Mouse (Mus musculus) gastrocnemius, adult 8-10 months (tissue): ENCODE measurements around the gene Tmem205. TPM values are rescaled to one million over a fixed set of nuclear protein-coding genes. Genes with fewer than 3 reads are reported as not detected.

Experiments
- DNase-seq, 2 experiments: peaks; one replicate each; pipeline ENCODE4 v3.0.0; 2022; ENCODE audit warnings: low spot score in 2 of 2
- total RNA-seq, 4 experiments: library from RNA; stranded (reverse); gene quantifications; 2 replicates each; pipeline ENCODE4 v1.2.4; 2022

Gene Tmem205
- total RNA-seq, 4 experiments from 2014 or later: 11.1 to 13.9 (median 13.1) TPM

DNA sequence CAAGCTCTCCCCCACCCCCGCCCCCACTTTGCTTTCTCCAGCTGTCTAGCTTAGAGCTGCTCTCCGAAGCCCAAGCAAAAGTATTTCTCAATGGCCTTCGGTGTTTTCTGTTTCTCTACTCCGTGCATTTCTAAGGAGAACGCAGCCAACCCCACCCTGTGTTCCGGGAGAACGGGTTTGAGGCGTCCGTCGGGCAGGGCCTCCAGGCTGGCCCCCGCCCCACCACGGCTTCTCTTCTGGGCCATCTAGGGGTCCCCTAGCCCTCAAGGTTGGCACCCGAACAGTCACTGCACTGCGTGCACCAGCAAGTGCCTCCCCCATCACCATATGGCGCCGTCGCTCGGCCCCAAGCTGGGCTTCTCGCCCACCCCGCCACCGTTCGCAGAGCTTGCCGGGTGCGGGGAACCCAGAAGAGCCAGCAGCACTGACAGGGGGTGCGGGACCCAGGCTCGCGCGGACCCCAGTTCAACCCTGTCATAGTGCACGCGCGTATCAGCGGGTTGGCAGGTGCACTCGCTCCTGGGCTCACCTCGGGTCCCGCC is 9.8 kb downstream of the Tmem205 start:
- DNase-seq: peak in 1 of 2 experiments; percentile 10

DNA sequence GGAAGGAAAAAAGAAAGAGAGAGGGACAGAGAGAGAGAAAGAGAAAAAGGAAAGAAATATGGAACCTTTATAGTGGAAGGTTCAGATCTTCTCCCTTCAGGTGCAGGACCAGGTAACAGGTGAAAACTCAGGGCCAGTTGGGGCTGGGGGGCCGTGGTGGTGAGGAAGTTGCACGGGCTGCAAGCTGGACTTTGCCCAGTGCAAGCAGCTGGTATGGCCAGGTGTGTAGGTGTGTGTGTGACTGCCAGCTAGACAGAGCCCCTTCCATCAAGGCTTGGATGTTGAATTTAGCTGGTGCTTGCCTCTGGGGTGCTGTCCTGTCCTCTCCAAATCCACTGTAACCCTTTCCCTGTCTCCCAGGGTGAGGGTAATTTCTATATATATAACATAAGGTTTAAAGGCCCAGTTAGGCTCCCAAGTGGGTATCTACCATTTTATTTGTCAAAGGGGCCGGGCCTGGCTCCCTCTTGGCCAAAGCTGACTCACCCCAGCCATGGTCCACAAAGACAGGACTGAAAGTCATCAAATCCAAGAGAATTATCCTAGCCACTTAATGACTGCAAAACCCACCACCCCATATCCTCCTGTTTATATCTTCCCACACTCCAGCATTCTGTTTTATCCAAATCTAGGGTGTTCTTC is 10.4 kb downstream of the Tmem205 start:
- no peak for DNase-seq

DNA sequence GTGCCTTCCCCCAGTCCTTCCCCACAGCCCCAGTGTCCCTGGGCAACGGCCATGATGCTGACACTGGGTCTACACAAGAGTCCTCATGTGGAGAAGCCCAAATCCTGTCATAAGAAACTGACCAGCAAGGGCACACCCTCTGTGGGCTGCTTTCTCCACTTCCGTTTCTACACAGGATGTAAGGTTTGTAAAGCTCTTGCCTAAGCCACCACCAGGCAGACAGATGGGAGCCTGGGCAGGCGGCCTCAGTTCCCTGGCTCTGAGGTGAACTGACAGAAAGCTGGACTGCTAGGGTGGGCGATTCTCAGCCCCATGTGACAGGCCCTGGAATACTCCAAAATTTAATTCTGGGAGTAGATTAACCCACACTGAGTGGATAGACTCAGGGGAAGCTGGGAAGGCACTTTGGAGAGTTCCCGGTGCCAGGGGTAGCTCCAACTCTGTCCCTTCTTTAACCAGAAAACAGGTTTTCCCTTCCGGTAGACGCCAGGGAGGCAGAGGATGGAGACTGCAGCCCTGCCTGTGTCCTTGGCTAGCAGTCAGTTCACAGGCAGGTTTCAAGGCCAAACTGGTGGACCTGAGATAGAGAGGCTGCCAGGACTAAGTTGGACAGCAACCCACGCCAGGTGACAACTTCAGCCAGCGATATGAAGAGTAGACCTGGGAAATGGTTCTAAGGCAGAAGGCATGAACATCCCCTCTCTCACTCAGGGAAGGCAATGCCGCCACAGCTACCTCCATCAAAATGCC is 17.7 kb downstream of the Tmem205 start:
- no peak for DNase-seq

DNA sequence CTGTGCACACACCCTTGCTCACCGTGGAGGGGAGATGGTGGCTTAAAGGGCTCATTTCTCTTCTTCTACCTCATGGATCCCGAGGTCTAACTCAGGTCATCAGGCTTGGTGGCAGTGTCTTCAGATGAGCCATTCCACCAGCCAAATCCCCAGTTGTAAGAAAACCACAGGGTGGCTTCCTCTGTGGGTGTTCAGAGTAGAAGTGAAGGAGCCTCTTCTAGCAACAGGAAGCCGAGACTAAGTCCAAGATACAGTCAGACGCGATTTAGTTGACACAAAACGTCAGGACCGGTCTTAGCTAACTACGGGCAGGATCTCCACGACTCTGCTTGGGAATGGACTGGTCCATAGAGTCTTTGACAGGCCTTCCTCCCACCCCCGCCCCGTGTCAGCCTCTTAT is 19.1 kb downstream of the Tmem205 start:
- DNase-seq: no peak

DNA sequence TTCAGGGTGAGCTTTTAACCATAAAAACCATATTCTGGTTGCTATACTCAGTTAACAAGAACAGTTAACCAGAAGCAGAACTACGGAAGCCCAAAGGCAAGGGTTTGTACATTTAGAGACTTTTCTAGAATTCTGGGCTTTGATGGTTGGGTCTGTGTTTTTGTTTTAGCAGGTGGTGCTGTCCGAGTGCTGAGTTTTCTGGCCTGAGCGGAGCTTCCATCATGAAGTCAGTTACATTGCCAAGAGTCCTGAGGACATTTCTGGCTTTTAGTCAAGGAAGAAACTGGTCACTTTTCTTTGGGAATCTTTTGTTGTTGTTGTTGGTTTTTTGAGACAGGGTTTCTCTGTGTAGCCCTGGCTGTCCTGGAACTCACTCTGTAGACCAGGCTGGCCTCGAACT is 23.3 kb downstream of the Tmem205 start:
- no peak for DNase-seq

DNA sequence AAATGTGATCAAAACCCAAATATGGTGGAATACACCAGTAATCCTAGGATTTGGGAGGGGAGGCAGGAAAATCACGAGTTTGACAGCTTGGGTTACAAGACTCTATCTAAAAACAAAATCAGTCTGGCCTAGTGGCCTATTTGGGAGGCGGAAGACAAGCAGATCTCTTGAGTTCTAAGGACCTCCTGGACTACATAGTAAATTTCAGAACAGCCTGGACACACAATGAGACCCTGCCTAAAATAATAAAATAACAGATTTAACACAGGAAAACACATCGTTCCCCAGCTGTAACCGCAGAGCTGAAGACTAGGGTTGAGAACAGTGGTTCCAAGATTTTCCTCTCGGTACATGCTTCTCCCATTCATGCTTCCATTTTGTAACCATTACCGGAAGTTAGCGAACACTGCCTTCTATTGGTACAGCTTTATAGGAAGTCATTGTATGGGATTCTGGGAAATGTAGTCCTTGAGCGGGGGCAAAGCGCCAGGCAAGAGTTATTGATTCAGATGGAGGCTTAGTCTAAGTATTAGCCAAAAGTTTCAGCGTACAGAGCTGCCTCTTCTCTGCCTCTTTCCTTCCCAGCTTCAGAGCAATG is 26.0 kb downstream of the Tmem205 start:
- DNase-seq: peak; percentile 20 to 52

DNA sequence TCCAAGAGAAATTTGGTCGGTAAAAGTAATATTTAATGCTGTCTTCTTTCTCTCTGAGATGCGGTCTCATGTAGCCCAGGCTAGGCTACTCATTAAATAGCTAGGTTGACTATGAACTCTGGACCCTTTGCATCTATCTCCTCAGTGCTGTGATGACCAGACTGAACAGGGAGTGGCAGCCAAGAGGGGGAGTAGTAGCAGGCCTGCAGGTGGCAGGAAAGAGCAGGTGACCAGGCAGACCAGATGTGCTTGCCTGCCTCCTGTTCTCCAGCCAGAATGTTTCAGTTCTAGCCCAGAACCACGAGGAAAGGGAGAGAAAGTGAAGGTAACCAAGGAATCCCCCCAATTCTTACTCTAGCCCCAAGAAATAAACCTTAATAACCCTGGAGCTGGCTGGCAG is 38.1 kb downstream of the Tmem205 start:
- no peak for DNase-seq

DNA sequence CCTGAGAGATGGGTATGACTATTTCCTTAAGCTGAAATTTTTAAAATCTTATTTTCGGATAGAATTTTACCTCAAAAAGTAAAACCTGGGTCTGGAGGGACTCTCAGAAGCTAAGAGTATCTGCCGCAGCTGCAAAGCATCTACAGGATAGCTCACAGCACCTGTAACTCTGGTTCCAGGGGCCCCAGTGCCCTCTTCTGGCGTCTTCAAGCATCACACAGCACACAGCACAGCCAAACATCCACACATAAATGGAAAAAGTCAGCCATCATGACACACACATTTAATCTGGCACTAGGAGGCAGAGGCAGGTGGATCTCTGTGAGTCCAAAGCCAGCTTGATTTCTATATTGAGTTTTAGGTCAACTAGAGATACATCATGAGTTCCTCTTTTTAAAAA is 50.8 kb downstream of the Tmem205 start:
- DNase-seq: no peak

DNA sequence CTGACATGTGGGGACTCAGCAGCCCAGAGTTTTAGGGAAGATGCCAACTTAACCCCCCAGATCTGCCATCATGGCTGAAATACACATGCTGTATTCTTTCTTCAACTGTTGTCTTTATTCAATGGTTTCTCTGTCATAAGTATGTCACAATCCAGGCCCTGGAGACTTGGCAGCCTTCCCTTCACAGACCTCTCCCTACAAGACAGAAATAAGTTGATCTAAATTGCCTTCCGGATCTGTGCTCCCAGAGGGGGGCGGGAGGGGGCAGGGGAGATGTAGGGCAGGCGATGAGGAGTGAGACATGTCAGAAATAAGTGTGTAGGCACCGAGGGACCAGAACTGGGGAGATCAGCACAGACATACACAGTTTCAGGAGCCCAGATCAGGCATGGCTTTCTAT is 55.2 kb downstream of the Tmem205 start:
- no peak for DNase-seq

Other genes starting within 250 kb of the Tmem205 start
- 1 to 10 TPM; 2.9 to 3.6 (median 3.2) TPM for gene Ldlr, start 204.1 kb downstream of the Tmem205 start, total RNA-seq
- gene Spc24, start 167.3 kb downstream of the Tmem205 start, total RNA-seq: 1 to 10 TPM; 1.5 to 3.3 (median 1.7) TPM
- gene Kank2, start 128.8 kb downstream of the Tmem205 start, total RNA-seq: 10 to 100 TPM; 13.0 to 15.2 (median 14.2) TPM
- not detected for gene Angptl8, start 92.0 kb downstream of the Tmem205 start, total RNA-seq
- 1 to 10 TPM; 4.7 to 8.3 (median 5.2) TPM for gene Dock6, start 74.9 kb downstream of the Tmem205 start, total RNA-seq
- 1 to 10 TPM; 2.3 to 6.0 (median 2.9) TPM for gene Rab3d, start 9.4 kb downstream of the Tmem205 start, total RNA-seq
- under 1 TPM in 1 of 4 experiments, not detected in 3; 0.38 TPM for gene Ccdc159, start 85 bp downstream of the Tmem205 start, total RNA-seq
- 1 to 10 TPM in 1 of 4 experiments, under 1 TPM in 3; 0.36 to 1.1 (median 0.60) TPM for gene Plppr2, start 9.5 kb upstream of the Tmem205 start, total RNA-seq
- gene Swsap1, start 28.2 kb upstream of the Tmem205 start, total RNA-seq: 1 to 10 TPM; 2.4 to 3.0 (median 2.7) TPM
- gene Epor, start 36.0 kb upstream of the Tmem205 start, total RNA-seq: under 1 TPM in 2 of 4 experiments, not detected in 2; 0.17 to 0.31 TPM
- gene Rgl3, start 61.9 kb upstream of the Tmem205 start, total RNA-seq: under 1 TPM; 0.27 to 0.88 (median 0.63) TPM
- not detected for gene Ccdc151, start 75.1 kb upstream of the Tmem205 start, total RNA-seq
- gene Prkcsh, start 75.2 kb upstream of the Tmem205 start, total RNA-seq: 10 to 100 TPM; 25.3 to 27.8 (median 26.4) TPM
- under 1 TPM in 1 of 4 experiments, not detected in 3; 0.08 TPM for gene Elavl3, start 124.5 kb upstream of the Tmem205 start, total RNA-seq
- gene Gm49318, start 143.7 kb upstream of the Tmem205 start, total RNA-seq: not detected
- gene Zfp653, start 143.8 kb upstream of the Tmem205 start, total RNA-seq: 1 to 10 TPM; 3.2 to 5.8 (median 4.1) TPM
- 100 to 1,000 TPM in 1 of 4 experiments, 10 to 100 TPM in 3; 79.8 to 101 (median 93.0) TPM for gene Ecsit, start 157.9 kb upstream of the Tmem205 start, total RNA-seq
- 1 to 10 TPM; 1.7 to 4.9 (median 2.1) TPM for gene Cnn1, start 171.7 kb upstream of the Tmem205 start, total RNA-seq
- gene Elof1, start 189.6 kb upstream of the Tmem205 start, total RNA-seq: 10 to 100 TPM; 37.2 to 44.8 (median 43.2) TPM
- 1 to 10 TPM in 2 of 4 experiments, under 1 TPM in 2; 0.17 to 2.9 (median 1.4) TPM for gene Acp5, start 208.2 kb upstream of the Tmem205 start, total RNA-seq
- 10 to 100 TPM; 30.6 to 39.5 (median 34.8) TPM for gene Pigyl, start 229.3 kb upstream of the Tmem205 start, total RNA-seq